Mouse (Mus musculus) midbrain, embryonic 14.5 days (tissue): ENCODE results near the gene Daam2. TPM values are rescaled to one million over a fixed set of nuclear protein-coding genes. Genes with fewer than 3 reads are reported as not detected.

Experiments
- ATAC-seq: fragments of 200-750 bp; cut with Nextera tagmentation; 2 replicates; pipeline ENCODE4 v1.8.0; 2017; ENCODE audit warnings: moderate number of reproducible peaks, moderate library complexity; ENCODE audit not compliant: low FRiP score, low TSS enrichment
- DNase-seq: peaks from one replicate; pipeline ENCODE4 v3.0.0-alpha.2; 2015
- H3K27ac ChIP-seq: fragments of 300-500 bp; sonication (generic); replicated peaks from 2 replicates; pipeline ENCODE4 v1.5.1; 2014; ENCODE audit warnings: mild to moderate bottlenecking, low read depth, low read length, moderate library complexity
- H3K27me3 ChIP-seq: fragments of 300-500 bp; sonication (generic); 2 replicates; pipeline ENCODE4 v1.6.1; 2014; ENCODE audit warnings: low read length, control low read depth, mixed read lengths; ENCODE audit not compliant: control insufficient read depth, insufficient read depth
- H3K36me3 ChIP-seq: fragments of 300-500 bp; sonication (generic); 2 replicates; pipeline ENCODE4 v1.6.1; 2014; ENCODE audit warnings: low read length, control low read depth; ENCODE audit not compliant: control insufficient read depth, insufficient read depth
- H3K4me1 ChIP-seq: fragments of 300-500 bp; sonication (generic); 2 replicates; pipeline ENCODE4 v1.6.1; 2014; ENCODE audit warnings: mild to moderate bottlenecking, antibody characterized with exemption, low read length, control low read depth; ENCODE audit not compliant: control insufficient read depth, insufficient read depth
- H3K4me2 ChIP-seq: fragments of 300-500 bp; sonication (generic); 2 replicates; pipeline ENCODE4 v1.6.1; 2014; ENCODE audit warnings: mild to moderate bottlenecking, low read length, moderate library complexity
- H3K4me3 ChIP-seq: fragments of 300-500 bp; sonication (generic); replicated peaks from 2 replicates; pipeline ENCODE4 v1.5.1; 2014; ENCODE audit warnings: low read depth, low read length
- H3K9ac ChIP-seq: fragments of 300-500 bp; sonication (generic); replicated peaks from 2 replicates; pipeline ENCODE4 v1.6.1; 2014; ENCODE audit warnings: mild to moderate bottlenecking, low read length, moderate library complexity
- H3K9me3 ChIP-seq: fragments of 300-500 bp; sonication (generic); 2 replicates; pipeline ENCODE4 v1.6.1; 2016; ENCODE audit warnings: low read length, control low read depth, mixed read lengths; ENCODE audit not compliant: control insufficient read depth
- WGBS: fragments of 180-500 bp; shearing (Covaris S2); extraction: QIAGEN DNeasy Blood & Tissue Kit; methylation state at CpG from one replicate; pipeline ENCODE4 v1.1.7; 2014; 5-methylcytosine and 5-hydroxymethylcytosine counted together
- polyA plus RNA-seq: library from polyadenylated mRNA; unstranded; fragments of >200 nt; fragmentation: Nextera tagmentation; extraction: Ambion mirVana; gene quantifications from 2 replicates; pipeline ENCODE4 v1.2.1, GENCODE M21; 2014

The Daam2 gene
- polyA plus RNA-seq, 1 experiment from 2014 or later: 2.1 TPM

- H3K9me3 ChIP-seq: no peaks in the 10 kb centered on the region
- no peak for ATAC-seq
- no peak overlapping the region for H3K9ac ChIP-seq
- no peaks in the 10 kb centered on the region for H3K27me3 ChIP-seq
- DNase-seq: no peak
- no peak overlapping the region for H3K27ac ChIP-seq
- no peaks in the 10 kb centered on the region for H3K36me3 ChIP-seq
- 89% methylated on average over 5 of the region's 5 CpGs for WGBS
- no peak overlapping the region for H3K4me2 ChIP-seq
- H3K4me1 ChIP-seq: no peaks in the 10 kb centered on the region
- H3K4me3 ChIP-seq: no peak overlapping the region
These were observed 37.6 kb downstream of the Daam2 start for GRCm38 (mm10) chr17:49526566-49526965.

DNA sequence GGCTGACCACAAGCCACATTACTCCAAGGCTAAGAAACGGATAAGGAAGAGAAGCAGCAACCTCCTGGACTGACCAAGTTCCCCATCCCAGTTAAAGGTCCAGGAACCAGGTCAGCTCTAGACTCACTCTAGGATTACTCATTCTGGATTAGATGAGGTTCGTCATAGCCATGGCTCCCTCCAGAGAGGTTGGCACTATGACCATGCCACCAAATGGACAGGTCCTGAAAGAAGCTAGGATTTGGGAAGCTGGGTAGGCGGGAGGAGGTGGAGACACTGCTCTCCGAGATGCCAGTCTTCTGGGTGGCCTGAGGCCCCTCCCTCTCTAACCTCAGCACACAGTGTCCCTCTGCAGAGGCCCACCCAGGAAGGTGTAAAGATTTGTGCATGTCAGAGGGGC is 38.2 kb downstream of the Daam2 start:
- Histone ChIP-seq H3K9ac (no peak overlapping the region), H3K4me1 (no peaks in the 10 kb centered on the region)

DNA sequence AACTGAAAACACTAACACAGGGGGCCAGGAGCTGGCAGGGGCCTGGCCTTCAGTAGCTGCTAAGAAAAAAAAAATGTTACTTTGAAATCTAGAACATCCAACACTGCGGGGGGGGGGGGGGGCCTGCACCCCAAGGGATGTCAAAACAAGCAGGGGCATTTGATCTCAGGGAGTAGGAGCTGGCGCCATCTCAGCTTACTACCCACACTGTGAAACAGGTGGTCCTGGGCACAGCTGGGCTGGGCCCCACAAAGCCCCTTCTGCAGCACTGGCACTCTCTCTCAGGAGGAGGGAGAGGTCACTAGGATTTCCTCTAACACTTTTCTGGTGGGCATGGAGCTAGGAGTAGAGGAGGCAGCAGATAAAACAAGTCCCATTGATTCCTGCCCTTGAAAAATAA is 39.6 kb downstream of the Daam2 start:
- Histone ChIP-seq H3K4me1 (no peaks in the 10 kb centered on the region), H3K4me2 (no peak overlapping the region), H3K36me3 (no peaks in the 10 kb centered on the region), H3K9me3 (no peaks in the 10 kb centered on the region), H3K4me3 (no peak overlapping the region), H3K27ac (no peak overlapping the region), H3K27me3 (no peaks in the 10 kb centered on the region), H3K9ac (no peak overlapping the region)
- WGBS: 33% methylated on average over 2 of the region's 2 CpGs
- ATAC-seq: no peak
- DNase-seq: no peak

More for the DNA sequence above, 38.2 kb downstream of the Daam2 start:
- 79% methylated on average over 4 of the region's 4 CpGs for WGBS
- ATAC-seq (no peak), DNase-seq (no peak)
- H3K4me3 ChIP-seq: no peak overlapping the region
- no peak overlapping the region for H3K27ac ChIP-seq
- H3K9me3 ChIP-seq: no peaks in the 10 kb centered on the region
- H3K36me3 ChIP-seq: no peaks in the 10 kb centered on the region
- H3K27me3 ChIP-seq: no peaks in the 10 kb centered on the region
- no peak overlapping the region for H3K4me2 ChIP-seq

GRCm38 (mm10) chr17:49522435-49522834 is 41.7 kb downstream of the Daam2 start:
- no peaks in the 10 kb centered on the region for H3K36me3 ChIP-seq
- H3K27ac ChIP-seq: no peak overlapping the region
- H3K9me3 ChIP-seq: no peaks in the 10 kb centered on the region
- H3K4me1 ChIP-seq: no peaks in the 10 kb centered on the region
- H3K27me3 ChIP-seq: no peaks in the 10 kb centered on the region
- no peak overlapping the region for H3K9ac ChIP-seq
- no peak overlapping the region for H3K4me2 ChIP-seq
- WGBS: 38% methylated on average over 2 of the region's 2 CpGs
- DNase-seq (no peak), ATAC-seq (no peak)
- no peak overlapping the region for H3K4me3 ChIP-seq

DNA sequence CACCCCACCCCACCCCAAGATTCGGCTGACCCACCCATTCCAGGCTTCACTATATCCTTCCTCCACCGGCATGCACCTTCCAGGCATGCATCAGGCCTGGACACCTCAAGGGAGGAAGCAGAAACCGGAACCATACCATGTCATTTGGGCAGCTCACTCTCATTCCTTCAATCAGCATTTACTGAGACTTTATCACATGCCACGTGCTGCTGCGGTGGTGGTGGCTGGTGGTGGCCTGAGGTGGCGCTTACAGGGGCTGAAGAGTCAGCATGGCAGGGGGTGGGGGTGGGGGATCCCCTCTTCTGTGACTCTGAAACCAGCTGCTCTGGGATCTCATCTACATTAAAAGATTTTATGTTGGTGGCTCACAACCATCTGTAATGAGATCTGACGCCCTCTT is 42.1 kb downstream of the Daam2 start:
- H3K4me1 ChIP-seq: no peaks in the 10 kb centered on the region
- H3K36me3 ChIP-seq: no peaks in the 10 kb centered on the region
- no peak overlapping the region for H3K4me3 ChIP-seq
- ATAC-seq (no peak), DNase-seq (no peak)
- no peak overlapping the region for H3K4me2 ChIP-seq
- H3K9ac ChIP-seq: no peak overlapping the region
- H3K27ac ChIP-seq: no peak overlapping the region
- no peaks in the 10 kb centered on the region for H3K9me3 ChIP-seq
- WGBS: 62% methylated on average over 7 of the region's 7 CpGs
- no peaks in the 10 kb centered on the region for H3K27me3 ChIP-seq

- no peak overlapping the region for H3K9ac ChIP-seq
- ATAC-seq (no peak), DNase-seq (no peak)
- no peaks in the 10 kb centered on the region for H3K4me1 ChIP-seq
- no peaks in the 10 kb centered on the region for H3K9me3 ChIP-seq
- H3K4me2 ChIP-seq: no peak overlapping the region
- no peaks in the 10 kb centered on the region for H3K27me3 ChIP-seq
- no peak overlapping the region for H3K4me3 ChIP-seq
- WGBS: 83% methylated on average over 6 of the region's 6 CpGs
- no peak overlapping the region; the same call in 1 of the 2 replicates for H3K27ac ChIP-seq
- no peaks in the 10 kb centered on the region for H3K36me3 ChIP-seq
These were observed 43.5 kb downstream of the Daam2 start for GRCm38 (mm10) chr17:49520674-49521073.

- H3K27ac ChIP-seq: no peak overlapping the region
These were observed 44.4 kb downstream of the Daam2 start for GRCm38 (mm10) chr17:49519576-49520247.

GRCm38 (mm10) chr17:49517091-49517490 is 47.1 kb downstream of the Daam2 start:
- Histone ChIP-seq H3K27ac (no peak overlapping the region), H3K9me3 (no peaks in the 10 kb centered on the region), H3K4me1 (no peaks in the 10 kb centered on the region), H3K4me3 (no peak overlapping the region), H3K9ac (no peak overlapping the region), H3K4me2 (no peak overlapping the region), H3K36me3 (no peaks in the 10 kb centered on the region), H3K27me3 (no peaks in the 10 kb centered on the region)
- WGBS: 66% methylated on average over 3 of the region's 3 CpGs
- ATAC-seq (no peak), DNase-seq (no peak)

More at GRCm38 (mm10) chr17:49519576-49520247, 44.4 kb downstream of the Daam2 start:
- no peaks in the 10 kb centered on the region for H3K27me3 ChIP-seq
- no peaks in the 10 kb centered on the region for H3K4me1 ChIP-seq
- no peak overlapping the region for H3K4me3 ChIP-seq
- H3K36me3 ChIP-seq: no peaks in the 10 kb centered on the region
- no peaks in the 10 kb centered on the region for H3K9me3 ChIP-seq
- DNase-seq: no peak
- WGBS: 78% methylated on average over 7 of the region's 7 CpGs
- ATAC-seq: no peak
- H3K4me2 ChIP-seq: no peak overlapping the region
- H3K9ac ChIP-seq: no peak overlapping the region

DNA sequence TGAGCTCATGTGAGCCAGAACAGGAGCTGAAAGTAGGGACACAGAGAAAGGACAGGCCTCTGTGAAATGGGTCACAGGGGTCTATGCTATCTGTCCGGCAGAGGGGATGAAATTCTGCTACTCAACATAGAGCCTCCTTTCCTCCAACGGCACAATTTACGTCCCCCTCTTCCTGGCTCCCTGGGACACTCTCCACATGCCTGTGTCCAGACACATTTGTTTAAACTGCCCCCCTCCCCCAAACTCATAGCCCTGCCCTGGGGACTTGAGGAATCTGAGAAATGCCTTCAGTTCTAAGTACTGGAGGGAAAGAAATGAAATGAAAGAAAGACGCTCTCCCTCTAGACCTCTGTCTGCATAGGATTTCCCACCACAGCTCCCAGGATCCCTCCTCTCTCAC is 48.5 kb downstream of the Daam2 start:
- Histone ChIP-seq H3K27me3 (no peaks in the 10 kb centered on the region), H3K9ac (no peak overlapping the region), H3K4me1 (no peaks in the 10 kb centered on the region), H3K9me3 (no peaks in the 10 kb centered on the region), H3K4me3 (no peak overlapping the region), H3K36me3 (no peaks in the 10 kb centered on the region), H3K27ac (no peak overlapping the region), H3K4me2 (no peak overlapping the region)
- 93% methylated on average over 4 of the region's 4 CpGs for WGBS
- DNase-seq (no peak), ATAC-seq (no peak)
